Mouse (Mus musculus) heart, postnatal 0 days (tissue): ENCODE data around the gene Smarca2.

ENCODE experiments used
- CTCF ChIP-seq: IDR thresholded peaks from 2 replicates; pipeline ENCODE4 v1.5.1; 2016; ENCODE audit warnings: antibody characterized with exemption, control low read depth, low read depth
- EP300 ChIP-seq: IDR thresholded peaks from 2 replicates; pipeline ENCODE4 v1.6.1; 2016; ENCODE audit warnings: antibody characterized with exemption, low read depth

DNA sequence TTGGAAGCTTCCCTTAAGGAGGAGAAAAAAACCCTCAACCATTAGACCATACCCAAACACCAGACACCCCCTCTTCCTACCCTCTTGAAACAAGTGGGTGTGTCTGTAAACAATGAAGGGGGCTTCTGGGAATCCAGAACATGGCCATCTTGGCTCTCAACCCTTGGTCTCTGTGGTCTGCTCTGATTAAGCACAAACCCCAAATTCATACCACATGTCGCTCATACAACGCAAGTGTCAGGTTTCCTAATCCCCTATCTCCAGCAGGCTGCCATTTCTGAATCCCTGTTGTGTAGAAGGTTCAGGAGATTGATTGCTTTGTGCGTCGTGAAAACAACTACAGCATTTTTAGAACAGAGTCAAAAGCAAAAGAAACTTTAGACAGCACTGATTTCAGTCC lies 213.1 kb downstream of the Smarca2 start:
- TF ChIP-seq CTCF: no peak
- TF ChIP-seq EP300: no peak
